Mouse (Mus musculus): ENCODE measurements around the gene Acadl. TPM values are rescaled to one million over a fixed set of nuclear protein-coding genes. Genes with fewer than 3 reads are reported as not detected.

Acadl gene
- polyA plus RNA-seq, 1 experiment = 58.3 TPM

DNA sequence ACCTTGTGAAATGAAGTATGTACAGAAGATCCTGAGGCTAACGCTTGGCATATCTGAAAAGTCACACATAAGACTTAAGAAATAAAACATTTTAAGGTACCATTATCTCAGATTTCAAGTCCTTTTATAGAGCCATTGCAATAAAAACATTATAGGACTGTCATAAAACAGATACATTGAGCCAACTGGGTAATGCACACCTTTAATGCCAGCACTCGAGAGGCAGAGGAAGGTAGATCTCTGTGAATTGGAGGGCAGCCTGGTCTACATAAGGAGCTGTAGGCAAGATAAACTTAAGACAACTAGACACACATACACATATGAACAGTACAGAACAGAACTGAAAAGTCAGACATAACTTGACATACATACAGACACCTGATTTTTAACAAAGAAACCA lies 65.1 kb downstream of the Acadl start:
- Histone ChIP-seq H3K27ac (ENCODE audit: insufficient read depth, low read length) (no peak overlapping the region), H3K4me1 (ENCODE audit: control insufficient read depth, insufficient read depth, low read length) (no peaks in the 10 kb centered on the region), H3K9ac (ENCODE audit: low read depth, poor library complexity, severe bottlenecking) (no peak overlapping the region), H3K36me3 (ENCODE audit: control insufficient read depth, insufficient read depth, low read length, poor library complexity, severe bottlenecking) (no peaks in the 10 kb centered on the region), H3K27me3 (ENCODE audit: control insufficient read depth, insufficient read depth, low read length, poor library complexity, severe bottlenecking) (no peaks in the 10 kb centered on the region), H3K4me3 (ENCODE audit: low read depth, low read length) (no peak overlapping the region), H3K9me3 (replicated peaks; ENCODE audit: control insufficient read depth, insufficient read depth, low read length, poor library complexity, severe bottlenecking) (no peaks in the 10 kb centered on the region)
- TF ChIP-seq POLR2A (IDR thresholded peaks at IDR 0.05; ENCODE audit: insufficient read depth, low read length) (no peak), CTCF (IDR thresholded peaks at IDR 0.05; ENCODE audit: low read depth, low read length) (no peak), EP300 (IDR thresholded peaks at IDR 0.05; ENCODE audit: insufficient read depth, low read depth, low read length) (no peak)

DNA sequence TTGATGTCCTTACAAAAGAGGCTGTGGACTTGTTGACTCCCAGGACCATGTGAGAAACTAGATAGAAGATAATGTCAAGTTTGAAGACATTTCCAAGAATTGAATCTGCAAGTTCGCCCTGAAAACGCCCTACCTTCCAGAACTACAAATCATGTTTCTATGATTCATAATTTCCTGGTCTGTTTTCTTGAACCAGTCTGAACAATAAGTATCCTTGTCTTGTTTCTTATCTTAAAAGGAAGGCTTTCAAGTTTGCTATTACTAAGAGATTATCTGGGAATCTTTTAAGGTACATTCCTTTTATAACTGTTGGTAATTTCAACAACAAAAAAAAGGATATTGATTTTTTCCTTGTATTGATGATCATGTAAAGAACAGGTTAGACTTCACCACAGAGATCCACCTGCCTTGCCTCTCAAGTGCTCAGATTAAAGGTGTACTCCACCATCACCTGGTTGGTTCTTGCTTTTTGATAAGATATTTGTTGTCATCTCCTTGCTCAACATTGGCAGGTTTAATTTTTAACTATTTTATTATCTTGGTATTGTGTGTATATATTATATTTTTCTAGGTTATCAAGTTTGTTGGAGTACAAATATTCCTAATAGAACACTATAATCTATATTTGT lies 70.1 kb downstream of the Acadl start:
- Histone ChIP-seq H3K36me3 (ENCODE audit: control insufficient read depth, insufficient read depth, low read length, poor library complexity, severe bottlenecking) (no peaks in the 10 kb centered on the region), H3K4me3 (ENCODE audit: low read depth, low read length) (no peak overlapping the region), H3K4me1 (ENCODE audit: control insufficient read depth, insufficient read depth, low read length) (no peaks in the 10 kb centered on the region), H3K9me3 (replicated peaks; ENCODE audit: control insufficient read depth, insufficient read depth, low read length, poor library complexity, severe bottlenecking) (no peaks in the 10 kb centered on the region), H3K9ac (ENCODE audit: low read depth, poor library complexity, severe bottlenecking) (no peak overlapping the region), H3K27ac (ENCODE audit: insufficient read depth, low read length) (no peak overlapping the region), H3K27me3 (ENCODE audit: control insufficient read depth, insufficient read depth, low read length, poor library complexity, severe bottlenecking) (no peaks in the 10 kb centered on the region)
- TF ChIP-seq CTCF (IDR thresholded peaks at IDR 0.05; ENCODE audit: low read depth, low read length) (no peak), EP300 (IDR thresholded peaks at IDR 0.05; ENCODE audit: insufficient read depth, low read depth, low read length) (no peak), POLR2A (IDR thresholded peaks at IDR 0.05; ENCODE audit: insufficient read depth, low read length) (no peak)

DNA sequence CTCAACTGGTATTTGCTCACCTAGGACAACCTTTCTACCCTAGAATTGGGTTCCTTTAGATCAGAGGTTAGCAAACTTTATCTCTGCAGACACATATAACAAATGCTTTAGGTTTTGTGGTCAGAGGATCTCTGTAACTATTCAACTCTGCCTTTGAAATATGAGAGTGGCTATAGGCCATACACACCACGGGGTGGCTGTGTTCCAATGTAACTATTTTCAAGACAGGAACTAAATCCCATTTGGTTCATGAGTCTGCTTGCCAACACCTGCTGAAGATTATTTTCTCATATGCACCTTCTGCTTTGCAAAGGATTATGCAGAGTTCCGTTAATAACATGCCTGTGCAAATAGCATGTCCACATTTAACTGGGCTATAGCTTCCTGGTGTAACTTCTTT lies 80.8 kb downstream of the Acadl start:
- Histone ChIP-seq H3K27me3 (ENCODE audit: control insufficient read depth, insufficient read depth, low read length, poor library complexity, severe bottlenecking) (no peaks in the 10 kb centered on the region), H3K4me3 (ENCODE audit: low read depth, low read length) (no peak overlapping the region), H3K9me3 (replicated peaks; ENCODE audit: control insufficient read depth, insufficient read depth, low read length, poor library complexity, severe bottlenecking) (no peaks in the 10 kb centered on the region), H3K36me3 (ENCODE audit: control insufficient read depth, insufficient read depth, low read length, poor library complexity, severe bottlenecking) (no peaks in the 10 kb centered on the region), H3K27ac (ENCODE audit: insufficient read depth, low read length) (no peak overlapping the region), H3K4me1 (ENCODE audit: control insufficient read depth, insufficient read depth, low read length) (no peaks in the 10 kb centered on the region), H3K9ac (ENCODE audit: low read depth, poor library complexity, severe bottlenecking) (no peak overlapping the region)
- no peak for TF ChIP-seq EP300 (IDR thresholded peaks at IDR 0.05; ENCODE audit: insufficient read depth, low read depth, low read length)
- TF ChIP-seq CTCF (IDR thresholded peaks at IDR 0.05; ENCODE audit: low read depth, low read length) = no peak
- no peak for TF ChIP-seq POLR2A (IDR thresholded peaks at IDR 0.05; ENCODE audit: insufficient read depth, low read length)

- Histone ChIP-seq H3K27ac (ENCODE audit: insufficient read depth, low read length) (no peak overlapping the region), H3K4me1 (ENCODE audit: control insufficient read depth, insufficient read depth, low read length) (no peaks in the 10 kb centered on the region), H3K27me3 (ENCODE audit: control insufficient read depth, insufficient read depth, low read length, poor library complexity, severe bottlenecking) (no peaks in the 10 kb centered on the region), H3K9ac (ENCODE audit: low read depth, poor library complexity, severe bottlenecking) (no peak overlapping the region), H3K4me3 (ENCODE audit: low read depth, low read length) (no peak overlapping the region), H3K9me3 (replicated peaks; ENCODE audit: control insufficient read depth, insufficient read depth, low read length, poor library complexity, severe bottlenecking) (no peaks in the 10 kb centered on the region), H3K36me3 (ENCODE audit: control insufficient read depth, insufficient read depth, low read length, poor library complexity, severe bottlenecking) (no peaks in the 10 kb centered on the region)
- TF ChIP-seq POLR2A (IDR thresholded peaks at IDR 0.05; ENCODE audit: insufficient read depth, low read length) = no peak
- no peak for TF ChIP-seq EP300 (IDR thresholded peaks at IDR 0.05; ENCODE audit: insufficient read depth, low read depth, low read length)
- no peak for TF ChIP-seq CTCF (IDR thresholded peaks at IDR 0.05; ENCODE audit: low read depth, low read length)
Measured at GRCm38 (mm10) chr1:66781027-66781426, 82.0 kb downstream of the Acadl start.

Other genes starting within 250 kb of the Acadl start
- 113 and 119 TPM in 2 replicates for gene Rpe, start 162.4 kb downstream of the Acadl start, polyA plus RNA-seq (2011; ENCODE audit: insufficient read depth, insufficient read length, low read depth, missing spikeins)
- gene Kansl1l, start 45.7 kb downstream of the Acadl start, polyA plus RNA-seq (2011; ENCODE audit: insufficient read depth, insufficient read length, low read depth, missing spikeins) = 5.8 and 6.4 TPM in 2 replicates
- not detected in 2 replicates for gene Myl1, start 82.1 kb upstream of the Acadl start, polyA plus RNA-seq (2011; ENCODE audit: insufficient read depth, insufficient read length, low read depth, missing spikeins)
- 50.4 and 52.2 TPM in 2 replicates for gene Lancl1, start 175.6 kb upstream of the Acadl start, polyA plus RNA-seq (2011; ENCODE audit: insufficient read depth, insufficient read length, low read depth, missing spikeins)

Measured in ES-Bruce4 (cell line).